ENCODE assay signal across 9 mouse cellular contexts in genomic region chr7:25275555-25276298, GRCm38 (mm10). TPM values are rescaled to one million over a fixed set of nuclear protein-coding genes. Genes with fewer than 3 reads are reported as not detected.
DNase-seq lines count a peak whose midpoint lies in the region; ATAC-seq and TF ChIP-seq lines count a peak whose summit lies in the region.
"Had no signal": no experiment of that assay in that cellular context is flagged by ENCODE, and none has a peak within 500 bp of the region (broad histone marks: within the 10 kb centered on the region; RNA-seq: fewer than 3 reads in every experiment).

No protein-coding gene starts in this region.

- no peaks in the 10 kb centered on the region for H3K9me3 ChIP-seq in liver, embryonic 12.5 days (replicated peaks)

- H3K27ac ChIP-seq in cerebellum, adult 2 months (ENCODE audit: insufficient read depth, low read length) = 0 out of 2 replicates have a peak overlapping the region, but pooled peaks have one; percentile 2
- peak overlapping the region; percentile 97 for H3K27ac ChIP-seq in liver, embryonic 12.5 days

- WGBS in cerebellum, adult 2 months = 57% methylated on average over 9 of the region's 9 CpGs
- whole genome bisulfite sequencing in liver, embryonic 12.5 days (ENCODE audit: insufficient replicate concordance) = 68% methylated on average over 9 of the region's 9 CpGs

- H3K4me2 ChIP-seq in liver, embryonic 12.5 days = peak overlapping the region; percentile 7; the same call in 1 of the 2 replicates

- no peak for TF ChIP-seq CTCF in cerebellum, adult 2 months (IDR thresholded peaks at IDR 0.05; ENCODE audit: borderline replicate concordance, insufficient read depth, low read depth, low read length)

- H3K4me3 ChIP-seq in cerebellum, adult 2 months (replicated peaks; ENCODE audit: insufficient read depth, low read depth, low read length) = no peak overlapping the region
- H3K4me3 ChIP-seq in liver, embryonic 12.5 days = no peak overlapping the region

- TF ChIP-seq POLR2A in cerebellum, adult 2 months (IDR thresholded peaks at IDR 0.05; ENCODE audit: borderline replicate concordance, insufficient read depth, low read length) = no peak

- H3K4me1 ChIP-seq in cerebellum, adult 2 months (ENCODE audit: control insufficient read depth, insufficient read depth, low read length) = peaks cover 25% of the 10 kb centered on the region
- H3K4me1 ChIP-seq in liver, embryonic 12.5 days = peaks cover 95% of the 10 kb centered on the region

- peaks cover 30% of the 10 kb centered on the region for H3K36me3 ChIP-seq in liver, embryonic 12.5 days

- peak overlapping the region; percentile 44 for H3K9ac ChIP-seq in liver, embryonic 12.5 days

- no peaks in the 10 kb centered on the region for H3K27me3 ChIP-seq in cerebellum, adult 2 months (ENCODE audit: control insufficient read depth, insufficient read depth, low read length)
- no peaks in the 10 kb centered on the region for H3K27me3 ChIP-seq in liver, embryonic 12.5 days (replicated peaks)

- ATAC-seq in liver, embryonic 12.5 days = no peak

- peak; percentile 12 to 25 for DNase-seq in cerebellum, adult 2 months
- DNase-seq in cerebellum, adult 8-10 months = no peak
- DNase-seq in urinary bladder, adult 18-20 months (ENCODE audit: low spot score in 2 of 2) = peak; percentile 59 to 61
- no peak for DNase-seq in urinary bladder, postnatal 36 days (ENCODE audit: low spot score in 2 of 2)
- peak; percentile 43 for DNase-seq in urinary bladder, postnatal 25 days (ENCODE audit: low spot score)
- DNase-seq in right cerebral cortex, postnatal 4 days = no peak
- no peak for DNase-seq in thymus, postnatal 14 days

RNA-seq across cellular contexts. Expression of gene Cic, which starts 8.2 kb away (rescaled TPM):
- 121 and 124 TPM in 2 replicates for polyA plus RNA-seq in cerebellum, adult 2 months (2012; rRNA removed)
- polyA plus RNA-seq in liver, embryonic 12.5 days (2016; fragmentation: Nextera tagmentation; extraction: Ambion mirVana) = 17.0 TPM in 2 replicates

RNA-seq across cellular contexts. Expression of gene Pafah1b3, which starts 22.1 kb away (rescaled TPM):
- 41.9 and 42.6 TPM in 2 replicates for polyA plus RNA-seq in cerebellum, adult 2 months (2012; rRNA removed)
- 44.1 and 51.0 TPM in 2 replicates for polyA plus RNA-seq in liver, embryonic 12.5 days (2016; fragmentation: Nextera tagmentation; extraction: Ambion mirVana)

RNA-seq across cellular contexts. Expression of gene Erf, which starts 25.2 kb away (rescaled TPM):
- 14.3 and 14.8 TPM in 2 replicates for polyA plus RNA-seq in cerebellum, adult 2 months (2012; rRNA removed)
- polyA plus RNA-seq in liver, embryonic 12.5 days (2016; fragmentation: Nextera tagmentation; extraction: Ambion mirVana) = 6.5 and 7.5 TPM in 2 replicates

RNA-seq across cellular contexts. Expression of gene Prr19, which starts 25.5 kb away (rescaled TPM):
- polyA plus RNA-seq in cerebellum, adult 2 months (2012; rRNA removed) = 0.16 and 0.20 TPM in 2 replicates
- polyA plus RNA-seq in liver, embryonic 12.5 days (2016; fragmentation: Nextera tagmentation; extraction: Ambion mirVana) = 0.10 and 0.14 TPM in 2 replicates
- polyA plus RNA-seq: small intestine, adult 2 months had no signal

RNA-seq across cellular contexts. Expression of gene Tmem145, which starts 30.2 kb away (rescaled TPM):
- polyA plus RNA-seq in cerebellum, adult 2 months (2012; rRNA removed) = 226 and 246 TPM in 2 replicates
- polyA plus RNA-seq in liver, embryonic 12.5 days (2016; fragmentation: Nextera tagmentation; extraction: Ambion mirVana) = 0.14 TPM in 2 replicates

Comparison
In these comparisons a context has a peak if more than half of its experiments do, and no peak if none do; other contexts are left out.
1. DNase-seq: peak in cerebellum, adult 2 months (2 of 2), urinary bladder, adult 18-20 months (2 of 2) and urinary bladder, postnatal 25 days (single experiment); none in cerebellum, adult 8-10 months (single experiment), urinary bladder, postnatal 36 days (0 of 2), right cerebral cortex, postnatal 4 days (single experiment) and thymus, postnatal 14 days (single experiment).